Comparison of ENCODE assay signal across 11 mouse cellular contexts in the genomic region with DNA sequence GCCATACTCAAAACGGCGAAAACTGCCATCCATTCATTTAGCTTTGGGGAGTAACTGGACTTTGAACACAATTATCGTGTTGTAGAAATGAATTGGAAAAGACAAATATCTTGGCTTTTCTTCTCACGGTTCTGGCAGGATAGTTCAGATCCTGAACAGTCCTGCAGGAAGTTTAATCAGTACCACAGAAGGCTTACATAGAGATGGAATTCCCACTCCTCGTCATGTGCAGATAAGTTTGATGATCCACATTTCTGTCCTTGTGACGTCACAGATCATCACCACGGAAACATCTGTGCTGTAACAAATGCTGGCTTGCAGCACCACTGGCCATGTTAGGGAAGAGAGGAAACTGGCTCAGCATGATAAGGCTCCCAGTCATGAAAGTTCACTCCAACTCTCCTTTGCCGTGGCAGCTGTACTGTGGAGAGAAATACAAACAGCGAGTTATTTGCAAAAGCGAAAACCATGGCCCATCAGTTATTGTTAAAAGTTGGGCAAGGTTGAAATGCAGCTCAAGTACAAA.
DNase-seq lines count a peak whose midpoint lies in the region; ATAC-seq and TF ChIP-seq lines count a peak whose summit lies in the region.
"Had no signal": no experiment of that assay in that cellular context is flagged by ENCODE, and none has a peak within 500 bp of the region (broad histone marks: within the 10 kb centered on the region; RNA-seq: fewer than 3 reads in every experiment).

No protein-coding gene starts in this region.

- no peak for TF ChIP-seq CTCF in kidney, postnatal 0 days (IDR thresholded peaks at IDR 0.05; ENCODE audit: low read depth)
- no peak for TF ChIP-seq CTCF in intestine, postnatal 0 days (IDR thresholded peaks at IDR 0.05; ENCODE audit: low read depth)

- 69% methylated on average over 10 of the region's 10 CpGs for WGBS in kidney, postnatal 0 days
- WGBS in kidney, embryonic 16.5 days = 70% methylated on average over 10 of the region's 10 CpGs
- WGBS in heart, embryonic 11.5 days (ENCODE audit: insufficient replicate concordance) = 46% methylated on average over 10 of the region's 10 CpGs
- WGBS in liver, embryonic 11.5 days = 29% methylated on average over 10 of the region's 10 CpGs
- 47% methylated on average over 10 of the region's 10 CpGs for WGBS in intestine, postnatal 0 days

- no peak overlapping the region for H3K9ac ChIP-seq in kidney, postnatal 0 days (ENCODE audit: low read depth, low read length)
- no peak overlapping the region for H3K9ac ChIP-seq in kidney, embryonic 16.5 days (replicated peaks; ENCODE audit: low read length)
- no peak overlapping the region for H3K9ac ChIP-seq in heart, embryonic 11.5 days (ENCODE audit: low read depth, low read length)
- no peak overlapping the region for H3K9ac ChIP-seq in liver, embryonic 11.5 days (ENCODE audit: low read depth, low read length)
- H3K9ac ChIP-seq in intestine, postnatal 0 days (ENCODE audit: low read depth, low read length) = no peak overlapping the region
- H3K9ac ChIP-seq: intestine, embryonic 15.5 days had no signal

- peak; percentile 6 for DNase-seq in kidney, postnatal 0 days (ENCODE audit: low spot score)
- DNase-seq in c-Kit-positive CD71-positive TER-119-negative erythroid progenitor cells, embryonic 14.5 days (ENCODE audit: low read depth) = peak; percentile 11
- no peak for DNase-seq in liver, embryonic 11.5 days (ENCODE audit: low spot score)
- no peak for DNase-seq in right cerebral cortex, postnatal 36 days (ENCODE audit: low spot score in 2 of 2)
- DNase-seq in layer of hippocampus, postnatal 10 days (ENCODE audit: low spot score in 2 of 2) = no peak
- DNase-seq: cerebellum, postnatal 36 days; right cerebral cortex, adult 18-20 months had no signal

- H3K27ac ChIP-seq in kidney, postnatal 0 days = no peak overlapping the region
- H3K27ac ChIP-seq in kidney, embryonic 16.5 days (ENCODE audit: low read length) = no peak overlapping the region
- H3K27ac ChIP-seq in heart, embryonic 11.5 days (ENCODE audit: low read depth, low read length) = peak overlapping the region; percentile 65
- H3K27ac ChIP-seq in liver, embryonic 11.5 days (ENCODE audit: low read depth, low read length) = peak overlapping the region; percentile 53; the same call in 1 of the 2 replicates
- no peak overlapping the region for H3K27ac ChIP-seq in intestine, postnatal 0 days (ENCODE audit: low read depth, low read length)
- H3K27ac ChIP-seq: intestine, embryonic 15.5 days had no signal

- no peak overlapping the region for H3K4me3 ChIP-seq in kidney, postnatal 0 days (replicated peaks; ENCODE audit: low read depth, low read length)
- H3K4me3 ChIP-seq in kidney, embryonic 16.5 days (ENCODE audit: low read length) = no peak overlapping the region
- no peak overlapping the region for H3K4me3 ChIP-seq in heart, embryonic 11.5 days (ENCODE audit: low read depth, low read length)
- no peak overlapping the region for H3K4me3 ChIP-seq in liver, embryonic 11.5 days (ENCODE audit: low read depth, low read length)
- H3K4me3 ChIP-seq in intestine, postnatal 0 days (ENCODE audit: low read depth, low read length) = no peak overlapping the region
- H3K4me3 ChIP-seq: intestine, embryonic 15.5 days had no signal

- no peak overlapping the region for H3K4me2 ChIP-seq in kidney, postnatal 0 days (ENCODE audit: low read length)
- no peak overlapping the region for H3K4me2 ChIP-seq in kidney, embryonic 16.5 days (replicated peaks; ENCODE audit: low read depth, low read length)
- H3K4me2 ChIP-seq in heart, embryonic 11.5 days = 0 out of 2 replicates have a peak overlapping the region, but pooled peaks have one; percentile 1
- peak overlapping the region; percentile 46 for H3K4me2 ChIP-seq in liver, embryonic 11.5 days
- H3K4me2 ChIP-seq in intestine, postnatal 0 days (replicated peaks; ENCODE audit: low read depth) = no peak overlapping the region
- H3K4me2 ChIP-seq: intestine, embryonic 15.5 days had no signal

- H3K27me3 ChIP-seq in kidney, postnatal 0 days (ENCODE audit: insufficient read depth, low read length) = no peaks in the 10 kb centered on the region
- no peaks in the 10 kb centered on the region for H3K27me3 ChIP-seq in kidney, embryonic 16.5 days (ENCODE audit: insufficient read depth, low read length)
- no peaks in the 10 kb centered on the region for H3K27me3 ChIP-seq in heart, embryonic 11.5 days (ENCODE audit: control insufficient read depth, insufficient read depth, low read length)
- no peaks in the 10 kb centered on the region for H3K27me3 ChIP-seq in liver, embryonic 11.5 days (replicated peaks; ENCODE audit: control insufficient read depth, insufficient read depth, low read length)
- H3K27me3 ChIP-seq in intestine, postnatal 0 days (replicated peaks; ENCODE audit: control insufficient read depth, insufficient read depth, low read length) = no peaks in the 10 kb centered on the region
- H3K27me3 ChIP-seq: intestine, embryonic 15.5 days had no signal

- no peaks in the 10 kb centered on the region for H3K36me3 ChIP-seq in kidney, postnatal 0 days (ENCODE audit: insufficient read depth, low read length)
- no peaks in the 10 kb centered on the region for H3K36me3 ChIP-seq in kidney, embryonic 16.5 days (ENCODE audit: insufficient read depth, low read length)
- H3K36me3 ChIP-seq in heart, embryonic 11.5 days (ENCODE audit: control insufficient read depth, insufficient read depth, low read length) = no peaks in the 10 kb centered on the region
- H3K36me3 ChIP-seq in liver, embryonic 11.5 days (ENCODE audit: control insufficient read depth, insufficient read depth, low read length) = no peaks in the 10 kb centered on the region
- no peaks in the 10 kb centered on the region for H3K36me3 ChIP-seq in intestine, postnatal 0 days (ENCODE audit: control insufficient read depth, insufficient read depth)
- H3K36me3 ChIP-seq: intestine, embryonic 15.5 days had no signal

- ATAC-seq in kidney, postnatal 0 days (replicated peaks; ENCODE audit: low FRiP score, low read depth) = no peak
- ATAC-seq in kidney, embryonic 16.5 days (ENCODE audit: low FRiP score, low TSS enrichment) = no peak
- peak; percentile 69; the same call in 1 of the 2 replicates for ATAC-seq in heart, embryonic 11.5 days (replicated peaks; ENCODE audit: insufficient number of reproducible peaks, low FRiP score, low TSS enrichment)
- peak; percentile 75 for ATAC-seq in liver, embryonic 11.5 days (replicated peaks; ENCODE audit: low FRiP score)
- ATAC-seq in intestine, postnatal 0 days = no peak
- ATAC-seq: intestine, embryonic 15.5 days had no signal

- 0 out of 2 replicates have a peak, but pooled peaks cover 5% of the 10 kb centered on the region for H3K4me1 ChIP-seq in kidney, postnatal 0 days (replicated peaks; ENCODE audit: insufficient read depth, low read length)
- H3K4me1 ChIP-seq in kidney, embryonic 16.5 days (ENCODE audit: insufficient read depth, low read length) = no peaks in the 10 kb centered on the region; the same call in 1 of the 2 replicates
- peaks cover 4% of the 10 kb centered on the region; the same call in 1 of the 2 replicates for H3K4me1 ChIP-seq in heart, embryonic 11.5 days (ENCODE audit: control insufficient read depth, insufficient read depth, low read length)
- peaks cover 7% of the 10 kb centered on the region for H3K4me1 ChIP-seq in liver, embryonic 11.5 days (replicated peaks; ENCODE audit: control insufficient read depth, insufficient read depth, low read length)
- no peaks in the 10 kb centered on the region for H3K4me1 ChIP-seq in intestine, postnatal 0 days (replicated peaks; ENCODE audit: control insufficient read depth, insufficient read depth, low read length)

- no peaks in the 10 kb centered on the region for H3K9me3 ChIP-seq in kidney, postnatal 0 days (replicated peaks; ENCODE audit: low read length)
- H3K9me3 ChIP-seq in kidney, embryonic 16.5 days (ENCODE audit: low read length) = no peaks in the 10 kb centered on the region
- no peaks in the 10 kb centered on the region for H3K9me3 ChIP-seq in heart, embryonic 11.5 days (replicated peaks; ENCODE audit: control insufficient read depth, low read length)
- H3K9me3 ChIP-seq in liver, embryonic 11.5 days (ENCODE audit: control insufficient read depth, low read length) = no peaks in the 10 kb centered on the region
- H3K9me3 ChIP-seq in intestine, postnatal 0 days (ENCODE audit: control insufficient read depth) = no peaks in the 10 kb centered on the region
- H3K9me3 ChIP-seq: intestine, embryonic 15.5 days had no signal

Comparison
In these comparisons a context has a peak if more than half of its experiments do, and no peak if none do; other contexts are left out.
1. ATAC-seq: peak in heart, embryonic 11.5 days (single experiment) and liver, embryonic 11.5 days (single experiment); none in kidney, postnatal 0 days (single experiment), kidney, embryonic 16.5 days (single experiment) and intestine, postnatal 0 days (single experiment).
2. DNase-seq: peak in kidney, postnatal 0 days (single experiment) and c-Kit-positive CD71-positive TER-119-negative erythroid progenitor cells, embryonic 14.5 days (single experiment); none in liver, embryonic 11.5 days (single experiment), right cerebral cortex, postnatal 36 days (0 of 2) and layer of hippocampus, postnatal 10 days (0 of 2).
3. H3K27ac ChIP-seq: peak in heart, embryonic 11.5 days (single experiment) and liver, embryonic 11.5 days (single experiment); none in kidney, postnatal 0 days (single experiment), kidney, embryonic 16.5 days (single experiment) and intestine, postnatal 0 days (single experiment).
4. H3K4me2 ChIP-seq: peak in heart, embryonic 11.5 days (single experiment) and liver, embryonic 11.5 days (single experiment); none in kidney, postnatal 0 days (single experiment), kidney, embryonic 16.5 days (single experiment) and intestine, postnatal 0 days (single experiment).